Mouse (Mus musculus): ENCODE data around the gene Srsf6.
A peak's percentile ranks its signal among the peaks of the same experiment; 100 is the strongest.
"Not testable (repeated sequence)": the region's sequence is repeated elsewhere in the genome, so short reads cannot be mapped to it uniquely, and the experiment has no call there.

The Srsf6 gene

GRCm38 (mm10) chr2:162931123-162931673 lies at the start of gene Srsf6:
Gene Srsf6, plus strand, starts transcription at chr2:162931528.
- peak; percentile 76 to 93 for DNase-seq (ENCODE audit: low spot score in 2 of 2)

GRCm38 (mm10) chr2:162884101-162884500 lies 47.2 kb upstream of the Srsf6 start:
- DNase-seq (ENCODE audit: low spot score in 2 of 2) = no peak

- no peak for DNase-seq (ENCODE audit: low spot score in 2 of 2)
These were observed 44.2 kb upstream of the Srsf6 start for GRCm38 (mm10) chr2:162887121-162887520.

GRCm38 (mm10) chr2:162888677-162889076 lies 42.7 kb upstream of the Srsf6 start:
- no peak for DNase-seq (ENCODE audit: low spot score in 2 of 2)

GRCm38 (mm10) chr2:162889191-162889590 lies 42.1 kb upstream of the Srsf6 start:
- DNase-seq (ENCODE audit: low spot score in 2 of 2) = peak in 1 of 2 experiments; percentile 26

GRCm38 (mm10) chr2:162889731-162890130 lies 41.6 kb upstream of the Srsf6 start:
- DNase-seq (ENCODE audit: low spot score in 2 of 2) = no peak

GRCm38 (mm10) chr2:162892979-162893378 lies 38.3 kb upstream of the Srsf6 start:
- not testable (repeated sequence) for DNase-seq (ENCODE audit: low spot score in 2 of 2)

GRCm38 (mm10) chr2:162899256-162899655 lies 32.1 kb upstream of the Srsf6 start:
- not testable (repeated sequence) for DNase-seq (ENCODE audit: low spot score in 2 of 2)

GRCm38 (mm10) chr2:162899880-162900589 lies 31.3 kb upstream of the Srsf6 start:
- DNase-seq (ENCODE audit: low spot score in 2 of 2) = no peak

- no peak for DNase-seq (ENCODE audit: low spot score in 2 of 2)
These were observed 30.8 kb upstream of the Srsf6 start for GRCm38 (mm10) chr2:162900590-162900916.

GRCm38 (mm10) chr2:162905902-162906301 lies 25.4 kb upstream of the Srsf6 start:
- no peak for DNase-seq (ENCODE audit: low spot score in 2 of 2)

GRCm38 (mm10) chr2:162908052-162908491 lies 23.3 kb upstream of the Srsf6 start:
- peak in 1 of 2 experiments; percentile 48 for DNase-seq (ENCODE audit: low spot score in 2 of 2)

- no peak for DNase-seq (ENCODE audit: low spot score in 2 of 2)
These were observed 17.3 kb upstream of the Srsf6 start for GRCm38 (mm10) chr2:162914040-162914439.

- peak in 1 of 2 experiments; percentile 15 for DNase-seq (ENCODE audit: low spot score in 2 of 2)
These were observed 16.8 kb upstream of the Srsf6 start for GRCm38 (mm10) chr2:162914519-162914918.

- no peak for DNase-seq (ENCODE audit: low spot score in 2 of 2)
These were observed 11.4 kb upstream of the Srsf6 start for GRCm38 (mm10) chr2:162919926-162920325.

- DNase-seq (ENCODE audit: low spot score in 2 of 2) = peak in 1 of 2 experiments; percentile 35
These were observed 9.1 kb upstream of the Srsf6 start for GRCm38 (mm10) chr2:162922183-162922582.

- DNase-seq (ENCODE audit: low spot score in 2 of 2) = no peak
These were observed 8.5 kb upstream of the Srsf6 start for GRCm38 (mm10) chr2:162922834-162923233.

- DNase-seq (ENCODE audit: low spot score in 2 of 2) = no peak
These were observed 7.2 kb upstream of the Srsf6 start for GRCm38 (mm10) chr2:162924126-162924525.

- no peak for DNase-seq (ENCODE audit: low spot score in 2 of 2)
These were observed 3.3 kb upstream of the Srsf6 start for GRCm38 (mm10) chr2:162927918-162928585.

GRCm38 (mm10) chr2:162929704-162930103 lies 1.6 kb upstream of the Srsf6 start:
- DNase-seq (ENCODE audit: low spot score in 2 of 2) = no peak

- DNase-seq (ENCODE audit: low spot score in 2 of 2) = no peak
These were observed 709 bp upstream of the Srsf6 start for GRCm38 (mm10) chr2:162930516-162931122.

Measured in cerebellum, postnatal 4 days (tissue).